Mouse (Mus musculus): Measurements from ENCODE around the gene Trim29.

Trim29 gene

DNA sequence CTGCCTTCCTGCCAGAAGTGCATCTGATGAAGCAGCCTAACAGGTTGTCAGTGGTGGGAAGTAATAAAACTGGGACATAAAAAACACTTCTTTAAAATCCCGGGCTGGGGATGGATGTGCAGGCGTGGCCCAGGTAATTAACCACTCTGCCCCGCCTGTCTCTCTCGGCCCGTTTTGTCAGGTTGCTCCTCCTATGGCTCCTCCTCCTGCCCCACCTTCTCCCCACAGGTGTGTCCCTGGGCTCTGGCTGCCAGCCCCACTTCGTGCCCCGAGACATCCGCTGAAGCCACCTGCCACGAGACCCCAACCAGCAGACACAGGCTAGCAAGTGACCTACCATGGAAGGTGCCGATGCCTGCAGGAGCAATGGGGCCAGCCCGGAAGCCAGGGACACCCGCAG is at the start of gene Trim29:
Gene Trim29 (plus strand): TSS at position 311 of the 400 bp plus-strand sequence.
- DNase-seq (ENCODE audit: low spot score): no peak

DNA sequence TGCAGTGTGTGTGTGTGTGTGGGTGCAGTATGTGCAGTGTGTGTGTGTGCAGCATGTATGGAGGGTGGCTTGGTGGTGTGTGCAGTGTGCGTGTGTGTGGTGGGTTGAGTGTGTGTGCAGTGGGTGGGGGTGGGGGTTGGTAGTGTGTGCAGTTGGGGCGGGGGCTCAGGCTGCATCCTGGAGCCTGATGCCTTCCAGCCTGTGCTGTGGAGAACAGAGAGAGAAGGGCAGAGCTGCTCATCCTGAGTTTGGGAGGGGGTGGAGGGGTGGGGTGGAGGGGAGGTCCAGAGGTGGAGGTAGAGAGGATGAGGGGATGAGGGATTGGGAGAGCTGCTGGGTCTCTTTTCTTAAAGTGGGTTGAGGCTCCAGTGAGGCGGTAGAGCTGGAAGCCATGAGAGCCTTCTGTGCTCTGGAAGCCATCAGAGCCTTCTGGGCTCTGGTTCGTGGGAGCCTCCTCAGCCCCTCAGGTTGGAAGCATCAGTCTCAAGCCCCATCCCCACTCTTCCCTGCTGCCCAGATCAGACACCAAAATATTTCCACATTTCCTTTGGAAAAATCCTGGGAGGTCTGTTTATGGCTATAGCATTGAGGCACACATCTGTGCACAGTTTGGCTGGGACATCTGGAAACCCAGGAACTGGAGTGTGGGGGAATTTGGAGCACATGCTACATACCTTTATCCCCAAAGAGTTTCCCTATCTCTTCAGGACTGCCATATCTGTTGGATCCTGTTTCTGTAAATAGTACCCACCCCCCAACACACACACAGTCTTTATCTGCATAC is 49.3 kb upstream of the Trim29 start:
- DNase-seq (ENCODE audit: low spot score): no peak

DNA sequence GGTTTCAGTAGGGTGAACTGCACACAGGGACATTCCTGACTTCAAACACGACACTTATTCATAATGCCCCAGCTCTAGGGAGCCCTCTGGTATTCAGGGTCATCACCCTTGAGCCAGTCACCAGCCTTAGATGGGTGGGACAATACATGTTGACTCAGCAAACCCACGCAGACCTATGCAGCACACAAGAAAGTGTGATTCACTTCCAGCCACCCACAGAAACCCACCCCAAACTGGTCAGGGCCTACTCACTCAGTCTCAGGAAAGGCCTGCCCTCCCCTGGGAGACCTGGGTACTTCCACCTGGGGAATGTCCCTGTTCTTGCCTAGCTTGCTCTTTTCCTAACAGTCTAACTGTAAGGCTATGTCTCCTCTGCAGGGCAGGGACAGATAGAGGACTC is 48.7 kb upstream of the Trim29 start:
- no peak for DNase-seq (ENCODE audit: low spot score)

DNA sequence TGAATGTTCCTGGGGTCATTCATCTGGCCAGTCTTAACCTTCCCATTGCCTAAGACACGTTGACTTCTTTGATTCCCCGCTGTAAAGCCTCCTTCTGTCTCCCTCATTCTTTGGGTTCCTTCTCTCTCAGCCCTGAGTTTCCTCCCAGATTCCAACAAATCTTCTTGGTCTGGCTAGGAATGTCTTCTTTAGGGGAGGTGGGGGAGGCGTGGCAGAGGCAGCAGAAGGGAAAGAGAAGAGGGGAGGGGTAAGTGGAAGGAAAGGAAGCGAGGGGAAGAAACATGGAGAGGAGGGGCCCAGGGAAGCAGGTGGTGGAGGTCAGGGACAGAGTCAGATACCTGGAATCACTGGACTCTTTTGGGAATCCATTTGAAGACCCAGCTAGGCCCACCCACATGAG is 48.3 kb upstream of the Trim29 start:
- DNase-seq (ENCODE audit: low spot score): no peak

DNA sequence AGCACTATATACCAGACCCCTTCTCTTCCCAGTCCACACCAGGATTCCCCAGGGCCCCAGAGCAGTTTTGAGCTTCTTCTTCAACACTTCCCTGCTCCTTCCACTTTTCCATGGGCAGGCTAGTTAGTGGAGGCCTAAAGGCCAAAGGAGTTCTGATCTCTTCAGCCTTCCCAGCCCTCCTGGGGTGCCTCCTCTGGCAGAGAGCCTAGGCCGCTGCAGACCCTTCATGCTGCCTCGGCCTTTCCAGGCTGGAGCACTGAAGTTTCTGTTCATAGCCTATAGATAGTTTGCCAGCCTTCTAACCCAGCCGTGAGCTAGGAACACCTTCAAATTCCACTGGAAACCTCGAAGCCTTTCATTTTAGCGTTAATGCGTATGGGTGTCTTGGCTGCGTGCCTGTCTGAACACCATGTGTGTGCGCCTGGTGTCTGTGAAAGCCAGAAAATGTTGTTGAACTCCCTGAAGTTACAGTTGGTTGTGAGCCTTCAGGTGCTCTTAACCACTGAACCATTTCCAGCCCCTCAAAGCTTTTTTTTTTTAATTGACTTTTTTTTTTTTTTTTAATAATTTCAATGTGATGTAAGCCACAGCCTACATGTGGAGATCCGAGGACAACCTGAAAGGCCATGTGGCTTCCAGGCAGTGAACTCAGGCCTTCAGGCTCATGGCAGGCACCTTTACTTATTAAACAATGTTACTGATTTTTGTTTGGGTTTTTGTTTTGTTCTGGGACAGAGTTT is 47.7 kb upstream of the Trim29 start:
- no peak for DNase-seq (ENCODE audit: low spot score)

DNA sequence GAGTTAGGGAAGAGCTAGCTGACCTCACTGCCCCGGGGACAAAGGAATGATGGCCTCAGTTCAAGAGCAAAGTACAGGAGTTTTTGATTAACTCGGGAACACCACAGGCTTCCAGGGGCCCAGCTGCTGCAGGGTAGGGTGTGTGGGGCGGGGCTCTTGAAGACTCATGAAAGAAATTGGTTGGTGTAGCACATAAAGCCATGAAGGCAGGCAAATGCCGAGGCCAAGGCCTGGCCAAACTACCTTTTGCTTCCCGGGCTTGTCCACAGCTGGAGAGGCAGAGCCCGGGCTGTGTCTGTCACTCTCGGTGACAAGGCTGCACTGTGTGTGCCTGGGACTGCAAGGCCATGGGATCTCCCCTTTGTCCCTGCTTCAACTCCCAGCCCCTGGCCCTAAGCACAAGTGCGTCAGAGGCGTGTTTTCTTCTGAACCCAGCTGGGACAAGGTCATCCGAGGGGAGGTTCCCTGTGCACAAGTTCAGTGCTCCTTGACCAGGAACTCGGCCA is 46.6 kb upstream of the Trim29 start:
- no peak for DNase-seq (ENCODE audit: low spot score)

DNA sequence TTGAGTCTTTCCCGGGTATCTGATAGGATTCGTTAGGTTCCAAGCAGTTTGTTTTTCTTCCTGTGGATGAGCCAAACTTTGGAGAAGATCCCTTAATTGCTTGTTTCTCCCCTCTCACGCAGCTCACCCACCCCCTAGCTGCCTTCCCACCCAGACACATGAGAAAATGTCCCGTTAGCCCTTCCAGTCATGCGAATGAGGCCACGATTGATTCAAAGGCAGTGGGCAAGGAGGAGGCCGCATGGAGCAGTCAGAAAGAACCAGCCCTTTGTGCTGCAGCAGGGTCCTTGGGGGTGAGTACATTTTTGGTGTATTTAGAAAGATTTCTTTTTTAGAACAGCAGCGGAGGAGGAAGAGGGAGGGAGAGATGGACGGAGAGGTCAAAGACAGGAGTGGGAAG is 45.5 kb upstream of the Trim29 start:
- no peak for DNase-seq (ENCODE audit: low spot score)

DNA sequence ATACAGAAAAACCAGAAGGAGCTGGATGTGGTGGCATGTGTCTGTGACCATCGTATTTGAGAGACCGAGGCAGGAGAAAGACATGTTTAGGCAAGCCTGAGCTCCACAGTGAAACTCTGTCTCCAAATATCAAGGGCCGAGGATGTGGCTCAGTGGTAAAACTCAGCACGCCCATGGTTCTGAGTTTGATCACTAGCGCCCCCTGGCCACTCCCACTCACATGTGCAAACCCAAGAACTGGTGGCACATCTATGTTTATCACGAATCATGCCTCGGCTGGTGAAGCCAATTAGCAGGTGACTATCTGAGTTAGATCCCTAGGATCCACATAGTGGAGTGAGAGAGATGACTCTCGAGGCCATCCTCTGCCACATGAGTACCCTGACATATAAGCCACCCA is 43.3 kb upstream of the Trim29 start:
- no peak for DNase-seq (ENCODE audit: low spot score)

DNA sequence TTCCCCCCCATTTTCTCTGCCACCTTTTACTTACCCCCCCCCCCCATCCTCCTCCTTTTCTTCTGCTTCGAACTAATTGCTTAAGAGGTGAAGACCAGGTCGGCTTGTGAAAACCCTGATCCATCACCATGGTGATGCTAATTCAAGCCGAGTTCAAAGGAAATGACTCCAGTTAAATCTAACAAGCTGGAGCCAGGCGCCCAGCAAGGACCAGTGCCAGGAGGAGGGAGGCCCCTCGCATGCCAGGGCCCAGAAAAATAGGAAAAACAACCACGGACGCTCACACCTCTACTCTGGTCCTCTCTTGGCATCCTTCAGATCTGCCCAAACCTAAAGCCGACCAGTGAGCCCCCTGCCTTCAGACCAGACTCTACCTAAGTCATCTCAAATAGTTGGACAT is 41.5 kb upstream of the Trim29 start:
- no peak for DNase-seq (ENCODE audit: low spot score)

DNA sequence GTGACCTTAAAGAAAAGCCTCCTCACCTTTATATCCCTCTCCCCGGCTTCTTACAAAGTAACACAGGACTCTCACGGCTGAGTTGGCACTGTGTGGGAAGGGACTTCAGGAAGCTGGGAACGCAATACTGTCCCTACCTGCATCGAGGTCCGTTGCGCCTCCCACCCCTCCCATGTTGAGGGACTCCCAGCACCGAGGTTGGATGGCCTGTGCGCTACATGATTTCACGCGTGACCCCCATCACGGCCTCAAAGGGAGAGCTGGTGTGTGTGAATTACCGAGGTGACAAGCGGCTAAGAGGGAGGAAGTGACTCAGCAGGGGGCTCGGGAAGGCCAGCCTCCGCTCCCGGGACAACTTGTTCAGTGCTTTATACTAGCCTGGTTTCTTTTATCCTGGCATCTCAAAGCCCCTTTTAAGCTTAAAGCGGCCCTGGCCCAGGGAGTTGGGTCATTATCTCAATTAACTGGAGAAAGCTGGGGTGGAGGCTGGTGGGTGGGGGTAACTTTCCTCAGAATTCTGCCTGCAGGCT is 39.9 kb upstream of the Trim29 start:
- DNase-seq (ENCODE audit: low spot score): no peak

DNA sequence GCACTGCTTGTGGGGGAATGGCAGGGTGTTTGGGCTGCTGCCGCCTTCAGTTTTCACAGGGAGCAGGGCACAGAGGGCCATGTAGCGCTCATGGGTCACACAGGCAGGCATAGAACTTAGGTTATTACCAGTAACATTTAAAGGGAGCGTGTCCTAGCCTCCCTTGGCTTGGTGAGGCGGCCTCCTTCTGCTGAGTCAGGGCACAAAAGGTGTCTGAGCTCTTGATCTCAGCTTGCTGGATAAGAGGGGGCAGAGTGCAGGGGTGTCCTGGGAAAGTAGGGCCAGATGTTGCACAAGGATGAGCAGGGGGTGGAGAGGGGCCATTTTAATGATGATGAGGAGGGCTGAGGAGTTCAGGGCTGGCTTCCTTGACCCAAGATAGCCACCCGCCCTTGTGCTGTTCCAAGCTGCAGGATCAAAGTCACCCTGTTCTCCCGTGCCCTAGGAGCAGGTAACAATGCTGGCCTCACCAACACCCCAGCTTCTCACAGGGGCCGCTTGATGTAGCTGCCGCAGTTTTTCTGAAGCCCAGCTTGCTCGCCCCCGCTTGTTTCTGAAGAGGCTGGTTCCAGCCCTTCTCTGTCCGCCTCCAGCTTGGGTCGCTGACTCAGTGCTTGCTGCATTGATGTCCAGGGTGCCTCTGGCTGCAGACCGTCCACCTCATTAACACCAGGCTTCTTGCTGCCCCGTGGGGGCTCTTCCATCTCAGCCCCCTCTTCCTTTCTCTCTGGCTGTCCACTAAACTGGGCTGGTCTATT is 38.7 kb upstream of the Trim29 start:
- DNase-seq (ENCODE audit: low spot score): no peak

DNA sequence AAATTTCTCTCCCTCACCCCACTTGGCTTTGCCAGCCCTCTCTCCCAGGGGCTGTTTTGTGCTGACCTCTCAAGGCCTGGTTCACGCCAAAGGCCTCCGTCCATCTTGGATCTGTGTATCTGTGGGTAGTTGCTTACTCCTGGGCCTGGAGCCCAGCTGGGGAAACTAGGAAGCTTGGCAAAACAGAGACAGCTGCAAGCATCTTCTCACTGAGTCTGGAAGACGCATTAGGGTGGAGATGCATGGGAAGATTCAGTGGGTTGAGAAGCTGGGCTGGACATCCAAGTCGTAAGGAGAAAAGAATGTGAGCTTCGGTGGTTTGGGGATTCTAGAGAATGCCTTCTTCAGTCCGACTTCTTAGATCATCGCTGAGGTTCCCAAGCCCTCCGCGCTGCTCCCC is 36.9 kb upstream of the Trim29 start:
- DNase-seq (ENCODE audit: low spot score): no peak

DNA sequence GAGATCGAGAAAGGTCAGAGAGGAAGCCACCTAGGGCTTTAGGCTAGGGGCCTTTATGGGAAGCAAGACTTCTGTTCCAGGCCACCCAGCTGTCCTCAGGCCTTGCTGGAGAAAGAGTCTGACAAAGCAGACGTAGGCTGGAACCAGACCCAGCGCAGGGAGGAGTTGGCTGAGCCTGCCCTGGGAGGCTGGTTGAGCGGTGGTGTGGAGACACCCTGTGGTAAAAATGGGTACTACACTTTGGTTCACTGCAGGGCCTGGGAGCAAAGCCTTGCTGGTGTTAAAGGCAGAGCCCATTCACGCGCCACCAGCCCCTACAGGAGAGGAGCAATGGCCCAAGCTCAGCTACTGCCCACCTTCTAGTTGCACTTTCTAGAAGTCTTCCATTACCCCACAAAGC is 26.4 kb upstream of the Trim29 start:
- peak; percentile 74 for DNase-seq (ENCODE audit: low spot score)

DNA sequence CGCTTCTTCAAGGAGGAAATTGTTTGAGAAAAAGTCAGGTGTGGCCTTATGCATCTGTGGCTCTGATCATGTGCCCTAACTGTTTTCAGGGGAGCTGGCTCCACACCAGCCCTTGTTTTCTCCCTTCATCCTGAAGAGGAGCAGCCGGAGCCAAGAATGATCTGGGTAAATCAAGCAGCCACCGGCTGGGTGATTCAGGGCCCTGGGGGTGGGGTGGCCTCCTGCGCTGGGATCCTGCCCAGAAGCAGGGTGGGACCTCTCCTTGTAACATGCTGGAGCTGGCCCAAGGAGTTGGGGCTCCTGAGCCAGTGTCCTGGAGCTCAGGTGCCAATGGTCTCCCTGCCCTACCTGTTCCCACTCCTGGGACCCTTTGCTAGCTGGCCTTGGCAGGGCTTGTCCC is 25.4 kb upstream of the Trim29 start:
- DNase-seq (ENCODE audit: low spot score): no peak

DNA sequence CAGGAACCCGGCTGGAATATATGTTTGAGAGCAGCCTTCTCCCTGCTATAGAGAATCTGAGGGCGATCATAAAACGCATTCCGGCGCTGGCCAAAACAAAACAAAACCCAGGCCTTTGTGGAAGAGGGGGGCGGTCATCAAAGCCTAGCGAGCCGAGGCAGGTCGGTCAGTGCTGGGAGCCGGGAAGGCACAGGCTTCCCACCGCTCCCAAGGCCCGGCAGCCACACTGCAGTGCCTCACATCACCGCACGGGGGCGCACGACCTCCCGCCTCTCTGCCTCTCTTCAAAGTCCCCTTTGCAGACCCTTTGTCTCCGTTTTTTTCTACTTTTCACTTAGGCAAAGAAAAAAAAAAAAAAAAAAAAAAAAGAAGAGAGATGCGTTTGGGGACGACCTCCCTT is 23.8 kb upstream of the Trim29 start:
- no peak for DNase-seq (ENCODE audit: low spot score)

DNA sequence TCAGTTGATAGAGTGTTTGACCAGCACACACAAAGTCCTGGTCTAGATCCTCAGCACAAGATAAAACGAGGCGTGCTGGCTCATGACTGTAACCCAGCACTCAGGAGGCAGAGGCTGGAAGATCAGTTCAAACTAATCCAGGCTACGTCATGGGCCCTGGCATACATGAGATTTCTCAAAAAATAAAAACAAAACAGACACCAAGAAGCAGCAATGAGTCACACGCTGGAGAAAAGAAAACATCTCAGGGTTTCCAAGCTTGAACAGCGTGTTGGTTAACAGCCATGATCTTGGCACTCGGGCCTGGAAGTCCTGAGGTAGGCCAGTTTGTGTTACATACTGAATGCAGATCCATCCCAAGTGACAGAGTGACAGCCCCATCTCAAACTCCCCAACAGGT is 17.6 kb upstream of the Trim29 start:
- DNase-seq (ENCODE audit: low spot score): no peak

DNA sequence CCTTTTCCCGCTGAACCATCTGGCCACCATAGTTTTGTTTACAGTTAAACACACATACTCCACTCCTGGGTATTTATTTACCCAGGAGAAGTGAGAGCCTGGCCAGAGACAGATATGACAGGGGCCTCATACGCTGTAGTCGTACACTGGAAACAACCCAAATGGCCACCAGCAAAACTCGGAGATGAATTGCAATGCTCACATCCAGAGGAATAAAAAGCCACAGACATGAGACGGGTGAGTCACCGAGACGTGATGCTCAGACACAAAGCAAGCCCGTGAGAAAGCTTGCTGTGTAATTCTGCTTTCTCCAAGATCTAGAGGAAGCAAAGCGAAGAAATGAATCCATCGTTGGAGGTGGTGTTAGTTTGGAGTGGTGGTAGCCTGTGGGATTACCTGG is 10.3 kb upstream of the Trim29 start:
- no peak for DNase-seq (ENCODE audit: low spot score)

DNA sequence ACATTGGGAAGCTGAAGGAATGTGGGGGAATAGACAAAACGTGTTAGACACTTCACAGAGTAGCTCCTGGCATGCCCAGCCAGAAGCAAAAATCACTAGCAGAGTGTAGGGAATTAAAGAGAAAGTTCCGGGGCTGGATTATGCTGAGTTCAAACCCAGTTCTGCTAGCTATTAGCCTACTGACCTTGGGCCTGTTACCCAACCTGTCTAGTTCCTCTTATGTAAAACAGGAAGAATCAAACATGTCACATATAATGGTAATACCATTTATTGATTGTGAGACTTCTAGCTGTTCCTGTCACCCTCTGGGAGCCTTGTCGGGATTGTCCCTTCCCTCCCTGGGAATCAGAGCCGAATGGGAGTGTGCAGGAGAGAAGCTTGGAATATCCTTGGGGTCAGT is 7.7 kb upstream of the Trim29 start:
- DNase-seq (ENCODE audit: low spot score): no peak

DNA sequence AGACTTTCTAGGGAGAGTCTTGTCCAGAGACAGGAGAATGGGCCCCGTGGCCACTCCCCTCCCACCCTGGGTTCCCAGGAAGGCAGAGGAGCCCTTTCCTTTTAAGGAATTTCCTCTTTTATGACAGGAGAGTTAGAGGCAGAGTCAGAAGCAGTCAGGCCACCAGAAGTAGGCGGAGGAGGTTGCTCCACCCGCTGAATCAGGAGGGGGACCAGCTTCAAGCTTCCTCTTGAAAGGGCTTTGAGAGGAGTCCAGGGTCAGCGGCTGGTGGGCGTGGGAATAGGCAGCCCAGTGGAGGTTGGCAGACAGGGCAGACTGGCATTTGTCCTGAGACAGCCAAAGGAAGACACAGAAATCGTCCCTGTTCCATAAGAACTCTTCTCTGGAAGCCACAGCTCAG is 4.8 kb upstream of the Trim29 start:
- no peak for DNase-seq (ENCODE audit: low spot score)

DNA sequence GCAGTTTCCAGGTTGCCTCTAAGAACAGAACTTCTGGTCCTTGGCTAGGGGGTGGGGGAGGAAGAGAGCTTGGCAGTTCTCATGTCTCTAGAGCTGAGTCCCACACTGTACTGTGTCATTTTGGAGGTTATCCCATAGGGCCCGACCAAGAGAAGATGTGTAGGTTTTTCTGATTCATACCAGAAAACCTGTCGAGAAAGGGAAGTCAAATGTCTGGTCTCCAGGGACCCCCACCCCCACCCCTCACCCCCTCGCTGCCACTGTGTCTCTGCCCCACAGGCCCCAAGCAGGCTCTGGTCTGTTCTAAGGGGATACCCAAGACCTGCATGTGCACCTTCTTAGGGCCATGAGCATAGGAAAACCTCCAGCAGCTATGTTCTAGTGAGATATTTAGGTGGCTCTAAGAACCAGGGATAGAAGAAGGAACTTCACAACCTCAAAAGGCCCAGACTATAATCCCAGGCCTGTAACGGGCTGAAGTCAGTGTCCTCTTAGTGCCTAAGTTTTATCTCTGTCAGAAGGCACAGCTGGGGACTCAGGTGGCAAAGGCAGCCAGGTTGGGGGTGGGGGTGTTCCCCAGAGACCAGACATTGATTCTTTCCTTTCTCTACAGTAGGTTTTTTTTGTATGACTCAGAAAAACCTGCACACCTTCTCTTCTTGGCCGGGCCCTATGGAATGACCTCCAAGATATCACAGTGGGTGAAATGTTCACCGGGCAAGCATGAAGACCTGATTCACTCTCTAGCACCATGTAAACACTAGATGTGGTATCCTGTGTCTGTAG is 1.4 kb upstream of the Trim29 start:
- no peak for DNase-seq (ENCODE audit: low spot score)

DNA sequence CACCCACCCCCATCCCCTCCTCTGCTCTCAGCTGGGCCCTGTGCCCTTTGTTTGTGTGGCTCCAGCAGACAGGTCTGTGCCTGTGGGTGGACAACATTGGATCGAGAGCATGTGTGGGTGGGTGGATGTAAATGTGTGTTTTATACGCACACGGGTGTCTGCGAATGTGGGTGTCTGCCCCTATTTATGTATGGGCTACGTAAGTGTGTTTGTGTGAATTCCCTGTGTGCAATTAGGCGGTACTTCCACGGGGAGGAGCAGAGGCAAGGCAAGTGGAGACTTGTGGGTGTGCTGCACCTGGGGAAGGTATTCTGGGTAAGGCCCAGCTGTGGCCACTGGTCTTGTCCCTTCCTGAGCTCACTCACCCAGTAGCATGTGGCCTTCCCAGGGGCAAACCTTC is 1.5 kb downstream of the Trim29 start:
- no peak for DNase-seq (ENCODE audit: low spot score)

DNA sequence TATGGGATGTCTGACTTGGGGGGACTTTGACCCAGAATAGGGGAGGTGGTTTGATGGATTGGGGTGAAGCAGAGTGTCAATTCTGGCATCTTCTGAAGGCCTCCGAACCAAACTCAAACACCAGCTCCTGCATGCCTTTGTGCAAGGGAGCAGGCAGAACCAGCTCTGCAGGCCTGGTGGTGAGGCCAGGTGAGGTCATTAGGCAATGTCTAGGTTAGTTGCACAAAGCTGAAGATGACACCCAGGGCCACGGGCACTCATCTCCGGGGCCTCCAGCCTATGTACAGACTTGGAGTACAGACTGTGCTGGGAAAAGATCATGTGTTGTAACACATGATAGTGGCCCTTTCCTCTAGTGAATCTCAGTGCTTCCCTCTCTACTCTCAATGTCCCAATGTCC is 3.2 kb downstream of the Trim29 start:
- DNase-seq (ENCODE audit: low spot score): no peak

All from layer of hippocampus, adult 9-10 months (tissue).